Mouse (Mus musculus) midbrain, embryonic 11.5 days (tissue): Measurements from ENCODE around the gene Herc2. TPM values are rescaled to one million over a fixed set of nuclear protein-coding genes. Genes with fewer than 3 reads are reported as not detected.

Experiments
- ATAC-seq: fragments of 200-750 bp; cut with Nextera tagmentation; 2 replicates; pipeline ENCODE4 v1.8.0; 2017; ENCODE audit warnings: moderate TSS enrichment, moderate library complexity; ENCODE audit not compliant: low FRiP score
- DNase-seq: peaks from one replicate; pipeline ENCODE4 v3.0.0; 2015; ENCODE audit warnings: low spot score; ENCODE audit errors: missing footprints
- H3K27ac ChIP-seq: fragments of 300-500 bp; sonication (generic); 2 replicates; pipeline ENCODE4 v1.5.1; 2014; ENCODE audit warnings: low read depth, low read length
- H3K27me3 ChIP-seq: fragments of 300-500 bp; sonication (generic); 2 replicates; pipeline ENCODE4 v1.6.1; 2014; ENCODE audit warnings: mild to moderate bottlenecking, low read length, moderate library complexity, mixed read lengths; ENCODE audit not compliant: control insufficient read depth, insufficient read depth
- H3K36me3 ChIP-seq: fragments of 300-500 bp; sonication (generic); 2 replicates; pipeline ENCODE4 v1.6.1; 2014; ENCODE audit warnings: mild to moderate bottlenecking, low read length, moderate library complexity, mixed read lengths; ENCODE audit not compliant: control insufficient read depth, insufficient read depth
- H3K4me1 ChIP-seq: fragments of 300-500 bp; sonication (generic); 2 replicates; pipeline ENCODE4 v1.6.1; 2014; ENCODE audit warnings: low read length; ENCODE audit not compliant: control insufficient read depth, insufficient read depth
- H3K4me2 ChIP-seq: fragments of 300-500 bp; sonication (generic); 2 replicates; pipeline ENCODE4 v1.6.1; 2014; ENCODE audit warnings: mild to moderate bottlenecking, moderate library complexity
- H3K4me3 ChIP-seq: fragments of 300-500 bp; sonication (generic); 2 replicates; pipeline ENCODE4 v1.5.1; 2014; ENCODE audit warnings: low read depth, low read length
- H3K9ac ChIP-seq: fragments of 300-500 bp; sonication (generic); 2 replicates; pipeline ENCODE4 v1.6.1; 2014; ENCODE audit warnings: low read length
- H3K9me3 ChIP-seq: fragments of 300-500 bp; sonication (generic); 2 replicates; pipeline ENCODE4 v1.6.1; 2016; ENCODE audit warnings: low read length; ENCODE audit not compliant: control insufficient read depth
- WGBS: fragments of 180-500 bp; shearing (Covaris S2); extraction: QIAGEN DNeasy Blood & Tissue Kit; methylation state at CpG from one replicate; pipeline ENCODE4 v1.1.7; 2014; 5-methylcytosine and 5-hydroxymethylcytosine counted together
- polyA plus RNA-seq: library from polyadenylated mRNA; unstranded; fragments of >200 nt; fragmentation: Nextera tagmentation; extraction: Ambion mirVana; gene quantifications from 2 replicates; pipeline ENCODE4 v1.2.1, GENCODE M21; 2014

Gene Herc2
- polyA plus RNA-seq, 1 experiment from 2014 or later = 24.4 TPM

- H3K36me3 ChIP-seq = peaks cover 3% of the 10 kb centered on the region; the same call in 1 of the 2 replicates
- no peaks in the 10 kb centered on the region for H3K4me1 ChIP-seq
- H3K9me3 ChIP-seq = no peaks in the 10 kb centered on the region
- DNase-seq (no peak), ATAC-seq (no peak)
- WGBS = 93% methylated on average over 6 of the region's 6 CpGs
- no peak overlapping the region for H3K4me3 ChIP-seq
- H3K27ac ChIP-seq = no peak overlapping the region
- H3K4me2 ChIP-seq = no peak overlapping the region
- no peaks in the 10 kb centered on the region for H3K27me3 ChIP-seq
- H3K9ac ChIP-seq = no peak overlapping the region
These were observed 141.0 kb downstream of the Herc2 start for GRCm38 (mm10) chr7:56191041-56191440.

GRCm38 (mm10) chr7:56191661-56192060 lies 141.7 kb downstream of the Herc2 start:
- Histone ChIP-seq H3K4me2 (no peak overlapping the region), H3K4me1 (no peaks in the 10 kb centered on the region), H3K4me3 (no peak overlapping the region), H3K9me3 (no peaks in the 10 kb centered on the region), H3K36me3 (peaks cover 3% of the 10 kb centered on the region; the same call in 1 of the 2 replicates), H3K27ac (no peak overlapping the region), H3K27me3 (no peaks in the 10 kb centered on the region), H3K9ac (no peak overlapping the region)
- ATAC-seq = no peak
- 74% methylated on average over 4 of the region's 4 CpGs for WGBS
- DNase-seq = no peak

- Histone ChIP-seq H3K27ac (no peak overlapping the region), H3K4me3 (no peak overlapping the region), H3K4me1 (peaks cover 4% of the 10 kb centered on the region; the same call in 1 of the 2 replicates), H3K9ac (no peak overlapping the region), H3K4me2 (no peak overlapping the region), H3K27me3 (no peaks in the 10 kb centered on the region), H3K36me3 (peaks cover 16% of the 10 kb centered on the region), H3K9me3 (no peaks in the 10 kb centered on the region)
- WGBS = 94% methylated on average over 10 of the region's 10 CpGs
- DNase-seq (no peak), ATAC-seq (no peak)
These were observed 151.7 kb downstream of the Herc2 start for GRCm38 (mm10) chr7:56201483-56202218.

- DNase-seq (no peak), ATAC-seq (no peak)
- H3K9me3 ChIP-seq = no peaks in the 10 kb centered on the region
- H3K27me3 ChIP-seq = no peaks in the 10 kb centered on the region
- H3K4me3 ChIP-seq = no peak overlapping the region
- peaks cover 17% of the 10 kb centered on the region for H3K36me3 ChIP-seq
- no peak overlapping the region for H3K27ac ChIP-seq
- 97% methylated on average over 3 of the region's 3 CpGs for WGBS
- no peak overlapping the region for H3K4me2 ChIP-seq
- H3K9ac ChIP-seq = no peak overlapping the region
- H3K4me1 ChIP-seq = peaks cover 4% of the 10 kb centered on the region; the same call in 1 of the 2 replicates
These were observed 152.8 kb downstream of the Herc2 start for GRCm38 (mm10) chr7:56202843-56203242.

GRCm38 (mm10) chr7:56203286-56203685 lies 153.3 kb downstream of the Herc2 start:
- H3K4me1 ChIP-seq = peaks cover 4% of the 10 kb centered on the region; the same call in 1 of the 2 replicates
- peaks cover 17% of the 10 kb centered on the region for H3K36me3 ChIP-seq
- no peak overlapping the region for H3K4me2 ChIP-seq
- H3K27me3 ChIP-seq = no peaks in the 10 kb centered on the region
- no peaks in the 10 kb centered on the region for H3K9me3 ChIP-seq
- no peak overlapping the region for H3K4me3 ChIP-seq
- ATAC-seq (no peak), DNase-seq (no peak)
- WGBS = 96% methylated on average over 2 of the region's 2 CpGs
- no peak overlapping the region for H3K27ac ChIP-seq
- no peak overlapping the region for H3K9ac ChIP-seq

GRCm38 (mm10) chr7:56204877-56205276 lies 154.9 kb downstream of the Herc2 start:
- 45% methylated on average over 3 of the region's 3 CpGs for WGBS
- no peaks in the 10 kb centered on the region for H3K27me3 ChIP-seq
- ATAC-seq (peak; percentile 48), DNase-seq (no peak)
- H3K27ac ChIP-seq = no peak overlapping the region
- peaks cover 4% of the 10 kb centered on the region; the same call in 1 of the 2 replicates for H3K4me1 ChIP-seq
- no peak overlapping the region for H3K9ac ChIP-seq
- H3K4me2 ChIP-seq = no peak overlapping the region
- H3K36me3 ChIP-seq = peaks cover 17% of the 10 kb centered on the region
- no peak overlapping the region for H3K4me3 ChIP-seq
- no peaks in the 10 kb centered on the region for H3K9me3 ChIP-seq

GRCm38 (mm10) chr7:56220811-56221210 lies 170.8 kb downstream of the Herc2 start:
- WGBS = 90% methylated on average over 6 of the region's 6 CpGs
- H3K27ac ChIP-seq = no peak overlapping the region
- H3K4me1 ChIP-seq = no peaks in the 10 kb centered on the region
- H3K36me3 ChIP-seq = peaks cover 21% of the 10 kb centered on the region; the same call in 1 of the 2 replicates
- H3K4me2 ChIP-seq = no peak overlapping the region
- H3K9ac ChIP-seq = no peak overlapping the region
- DNase-seq (no peak), ATAC-seq (no peak)
- H3K4me3 ChIP-seq = no peak overlapping the region
- no peaks in the 10 kb centered on the region for H3K27me3 ChIP-seq
- no peaks in the 10 kb centered on the region for H3K9me3 ChIP-seq

GRCm38 (mm10) chr7:56235794-56236423 lies 185.9 kb downstream of the Herc2 start:
- Histone ChIP-seq H3K4me3 (no peak overlapping the region), H3K27ac (no peak overlapping the region), H3K36me3 (peaks cover 2% of the 10 kb centered on the region; the same call in 1 of the 2 replicates), H3K9ac (no peak overlapping the region), H3K27me3 (no peaks in the 10 kb centered on the region), H3K4me2 (no peak overlapping the region), H3K4me1 (peaks cover 14% of the 10 kb centered on the region), H3K9me3 (no peaks in the 10 kb centered on the region)
- WGBS = 19% methylated on average over 5 of the region's 5 CpGs
- DNase-seq (no peak), ATAC-seq (peak; percentile 83)

GRCm38 (mm10) chr7:56236617-56237016 lies 186.6 kb downstream of the Herc2 start:
- Histone ChIP-seq H3K4me3 (no peak overlapping the region), H3K9me3 (no peaks in the 10 kb centered on the region), H3K36me3 (no peaks in the 10 kb centered on the region), H3K27ac (no peak overlapping the region), H3K4me1 (peaks cover 14% of the 10 kb centered on the region), H3K27me3 (no peaks in the 10 kb centered on the region), H3K4me2 (no peak overlapping the region), H3K9ac (no peak overlapping the region)
- DNase-seq (peak; percentile 84), ATAC-seq (peak; percentile 9; the same call in 1 of the 2 replicates)
- 58% methylated on average over 3 of the region's 3 CpGs for WGBS
